Mouse (Mus musculus): ENCODE data around the gene Scn1b. TPM values are rescaled to one million over a fixed set of nuclear protein-coding genes. Genes with fewer than 3 reads are reported as not detected.

Gene Scn1b
- polyA plus RNA-seq, 1 experiment from 2014 or later, result 4.4 TPM

GRCm38 (mm10) chr7:31077885-31078445 is 48.8 kb downstream of the Scn1b start:
- WGBS, result 56% methylated on average over 5 of the region's 5 CpGs
- Histone ChIP-seq H3K4me1 (no peaks in the 10 kb centered on the region), H3K9me3 (no peaks in the 10 kb centered on the region), H3K4me3 (no peak overlapping the region), H3K4me2 (replicated peaks) (no peak overlapping the region), H3K27me3 (no peaks in the 10 kb centered on the region), H3K9ac (replicated peaks) (no peak overlapping the region), H3K27ac (replicated peaks) (no peak overlapping the region), H3K36me3 (no peaks in the 10 kb centered on the region)
- ATAC-seq (replicated peaks), result peak; percentile 46

DNA sequence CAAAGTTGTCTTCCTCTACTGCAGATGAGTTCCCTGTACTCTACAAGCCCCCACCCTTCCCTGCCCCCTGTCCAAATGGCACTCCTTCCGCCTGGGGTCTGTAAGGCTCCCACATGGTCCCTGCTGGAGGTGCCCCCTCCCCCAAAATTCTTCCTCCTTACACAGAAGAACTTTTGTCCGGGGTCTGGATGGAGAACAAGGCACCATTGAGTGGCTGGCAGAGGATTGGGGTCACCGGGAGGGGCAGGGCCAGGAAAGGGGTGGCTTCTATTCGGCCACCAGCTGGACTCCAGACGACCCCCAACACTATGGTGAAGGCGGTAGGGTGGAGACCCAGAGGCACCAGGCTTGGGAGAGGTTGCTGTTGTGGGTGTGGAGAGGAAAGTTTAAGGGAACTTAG is 49.3 kb downstream of the Scn1b start:
- H3K36me3 ChIP-seq, result no peaks in the 10 kb centered on the region
- peak; percentile 54; the same call in 1 of the 2 replicates for ATAC-seq (replicated peaks)
- H3K4me3 ChIP-seq, result no peak overlapping the region
- H3K9me3 ChIP-seq, result no peaks in the 10 kb centered on the region
- H3K27ac ChIP-seq (replicated peaks), result no peak overlapping the region
- WGBS, result 51% methylated on average over 6 of the region's 6 CpGs
- no peak overlapping the region for H3K4me2 ChIP-seq (replicated peaks)
- no peaks in the 10 kb centered on the region for H3K4me1 ChIP-seq
- no peaks in the 10 kb centered on the region for H3K27me3 ChIP-seq
- no peak overlapping the region for H3K9ac ChIP-seq (replicated peaks)

- ATAC-seq (replicated peaks), result no peak
- no peaks in the 10 kb centered on the region for H3K4me1 ChIP-seq
- no peaks in the 10 kb centered on the region for H3K9me3 ChIP-seq
- H3K9ac ChIP-seq (replicated peaks), result no peak within 1 kb of the TSS
- no peak within 1 kb of the TSS for H3K4me2 ChIP-seq (replicated peaks)
- no peaks in the 10 kb centered on the region for H3K27me3 ChIP-seq
- no peak within 1 kb of the TSS for H3K27ac ChIP-seq (replicated peaks)
- no peak within 1 kb of the TSS for H3K4me3 ChIP-seq
- 68% methylated on average over 5 of the region's 5 CpGs for WGBS
- no peaks in the 10 kb centered on the region for H3K36me3 ChIP-seq
Measured at GRCm38 (mm10) chr7:31076492-31076891, 50.3 kb downstream of the Scn1b start, which contains the start of gene Fxyd3. Gene Fxyd3, minus strand, starts transcription at chr7:31076704.

DNA sequence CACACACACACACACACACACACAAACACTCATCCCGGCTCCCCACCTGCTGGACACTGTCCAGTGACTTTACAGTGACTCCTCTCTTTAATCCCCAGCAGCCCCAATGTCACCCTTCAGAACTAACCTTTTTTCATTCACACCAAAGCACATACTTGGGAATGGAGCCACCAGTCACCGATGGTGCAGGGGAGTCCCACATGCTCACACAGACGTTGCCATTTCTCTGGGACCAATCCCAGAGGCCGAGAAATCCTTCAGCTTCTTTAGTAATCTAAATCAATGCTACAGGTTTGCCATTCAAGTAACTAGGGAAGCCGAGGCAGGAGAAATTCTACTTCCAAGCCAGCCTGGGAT is 52.1 kb downstream of the Scn1b start:
- Histone ChIP-seq H3K27me3 (no peaks in the 10 kb centered on the region), H3K9me3 (no peaks in the 10 kb centered on the region), H3K4me1 (0 out of 2 replicates have a peak, but pooled peaks cover 6% of the 10 kb centered on the region), H3K4me2 (replicated peaks) (no peak overlapping the region), H3K36me3 (no peaks in the 10 kb centered on the region), H3K4me3 (no peak overlapping the region), H3K27ac (replicated peaks) (no peak overlapping the region), H3K9ac (replicated peaks) (no peak overlapping the region)
- WGBS, result 71% methylated on average over 5 of the region's 5 CpGs
- no peak for ATAC-seq (replicated peaks)

DNA sequence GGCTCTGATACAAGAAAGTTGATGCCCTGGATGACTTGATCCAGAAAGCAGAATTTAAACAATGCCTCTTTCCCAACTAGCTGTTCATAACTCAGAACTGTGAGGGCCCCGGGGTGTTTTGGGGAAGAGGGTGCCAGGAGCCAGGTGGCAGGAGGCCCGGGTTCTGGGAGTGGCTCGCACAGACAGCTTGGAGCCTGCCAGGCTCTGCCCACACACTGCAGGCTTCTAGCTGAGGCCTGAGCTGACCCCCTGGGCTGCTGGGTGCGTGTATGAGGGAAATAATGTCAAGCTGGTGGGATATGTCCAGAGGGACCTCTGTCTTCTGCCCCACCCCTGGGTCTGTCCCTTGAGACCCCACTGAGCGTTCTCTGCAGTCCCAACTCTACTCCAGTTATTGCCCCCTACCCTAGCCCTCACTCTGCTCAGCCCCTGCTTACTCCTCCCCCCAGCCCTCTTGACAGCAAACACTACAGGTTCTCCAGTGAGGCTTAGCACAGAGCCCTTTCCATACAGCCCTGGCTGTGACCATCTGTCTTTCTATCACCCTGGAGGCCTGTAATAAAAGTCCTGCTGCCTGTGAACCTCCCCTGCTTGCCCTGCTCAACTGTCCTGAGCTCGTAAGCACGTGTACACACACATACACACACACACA is 52.6 kb downstream of the Scn1b start:
- Histone ChIP-seq H3K27me3 (no peaks in the 10 kb centered on the region), H3K9ac (replicated peaks) (no peak overlapping the region), H3K36me3 (no peaks in the 10 kb centered on the region), H3K4me2 (replicated peaks) (no peak overlapping the region), H3K27ac (replicated peaks) (no peak overlapping the region), H3K4me1 (0 out of 2 replicates have a peak, but pooled peaks cover 6% of the 10 kb centered on the region), H3K4me3 (no peak overlapping the region), H3K9me3 (no peaks in the 10 kb centered on the region)
- ATAC-seq (replicated peaks), result no peak
- 69% methylated on average over 7 of the region's 7 CpGs for WGBS

DNA sequence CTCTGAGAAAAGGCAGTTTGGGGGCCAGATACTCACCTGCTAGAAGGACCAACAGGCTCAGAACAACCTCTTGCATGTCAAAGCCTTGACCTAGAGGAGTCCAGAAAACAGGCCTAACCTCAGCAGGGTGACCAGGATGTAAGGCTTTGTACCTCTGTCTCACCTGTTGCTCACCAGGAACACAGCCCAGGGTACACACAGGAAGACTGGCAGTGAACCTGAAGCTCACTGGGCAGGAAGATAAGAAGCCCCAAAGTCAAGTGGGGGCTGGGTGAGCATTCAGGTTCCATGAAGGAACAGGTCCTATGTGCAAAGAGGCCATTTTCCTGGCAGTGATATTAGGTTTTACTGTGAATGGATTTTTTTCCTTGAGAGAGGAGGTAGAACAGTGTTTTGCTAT is 53.3 kb downstream of the Scn1b start:
- H3K4me3 ChIP-seq, result no peak overlapping the region
- H3K4me2 ChIP-seq (replicated peaks), result no peak overlapping the region
- no peak for ATAC-seq (replicated peaks)
- no peaks in the 10 kb centered on the region for H3K27me3 ChIP-seq
- H3K9me3 ChIP-seq, result no peaks in the 10 kb centered on the region
- H3K9ac ChIP-seq (replicated peaks), result no peak overlapping the region
- H3K27ac ChIP-seq (replicated peaks), result no peak overlapping the region
- H3K4me1 ChIP-seq, result 0 out of 2 replicates have a peak, but pooled peaks cover 6% of the 10 kb centered on the region
- H3K36me3 ChIP-seq, result no peaks in the 10 kb centered on the region

DNA sequence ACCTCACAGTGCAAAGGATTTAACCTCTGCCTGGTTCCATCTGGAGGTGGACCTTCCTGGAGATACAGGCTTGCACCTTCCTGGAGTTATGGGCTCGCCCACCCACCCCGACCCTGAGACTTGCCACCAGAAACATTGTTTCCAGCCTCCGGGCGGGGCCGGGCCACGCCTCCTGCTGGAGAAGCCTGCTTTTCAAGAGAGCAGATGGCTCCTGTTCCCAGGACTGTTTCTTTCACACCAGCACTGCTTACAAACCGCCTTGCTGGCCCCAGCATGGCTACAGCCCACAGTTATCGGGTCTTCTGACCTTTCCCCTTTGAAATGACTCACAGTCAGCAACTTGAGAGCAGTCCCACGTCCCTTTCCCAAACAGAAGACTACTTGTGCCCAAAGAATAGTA is 54.5 kb downstream of the Scn1b start:
- no peak overlapping the region for H3K27ac ChIP-seq (replicated peaks)
- WGBS, result 65% methylated on average over 9 of the region's 9 CpGs
- H3K4me2 ChIP-seq (replicated peaks), result no peak overlapping the region
- no peak for ATAC-seq (replicated peaks)
- 0 out of 2 replicates have a peak, but pooled peaks cover 6% of the 10 kb centered on the region for H3K4me1 ChIP-seq
- no peaks in the 10 kb centered on the region for H3K9me3 ChIP-seq
- no peak overlapping the region for H3K9ac ChIP-seq (replicated peaks)
- no peak overlapping the region for H3K4me3 ChIP-seq
- no peaks in the 10 kb centered on the region for H3K36me3 ChIP-seq
- no peaks in the 10 kb centered on the region for H3K27me3 ChIP-seq

DNA sequence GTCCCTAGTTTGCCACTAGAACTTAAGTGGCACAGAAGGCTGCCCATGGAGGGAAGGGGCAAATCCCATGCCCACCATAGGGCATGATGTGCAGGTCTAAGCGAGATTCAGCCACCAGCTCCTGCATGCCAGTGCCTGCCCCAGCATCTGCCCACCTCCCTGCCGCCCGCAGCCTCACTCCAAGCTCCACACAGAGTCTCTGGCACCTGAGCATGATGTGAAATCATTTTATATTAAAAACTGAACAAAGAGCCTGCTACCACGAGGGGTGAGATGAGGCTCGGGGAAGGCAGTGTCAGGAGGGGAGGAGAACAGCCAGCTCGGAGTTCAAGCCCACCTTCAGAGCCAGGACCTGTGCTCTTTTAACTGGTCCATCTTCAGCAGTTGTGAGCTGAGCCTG is 56.5 kb downstream of the Scn1b start:
- WGBS, result 81% methylated on average over 6 of the region's 6 CpGs
- H3K9me3 ChIP-seq, result no peaks in the 10 kb centered on the region

GRCm38 (mm10) chr7:31069491-31069890 is 57.3 kb downstream of the Scn1b start:
- H3K36me3 ChIP-seq, result no peaks in the 10 kb centered on the region
- 0 out of 2 replicates have a peak, but pooled peaks cover 6% of the 10 kb centered on the region for H3K4me1 ChIP-seq
- WGBS, result 88% methylated on average over 14 of the region's 14 CpGs
- no peak overlapping the region for H3K4me3 ChIP-seq
- no peak for ATAC-seq (replicated peaks)
- no peak overlapping the region for H3K27ac ChIP-seq (replicated peaks)
- no peaks in the 10 kb centered on the region for H3K27me3 ChIP-seq
- no peak overlapping the region for H3K9ac ChIP-seq (replicated peaks)
- H3K4me2 ChIP-seq (replicated peaks), result no peak overlapping the region
- no peaks in the 10 kb centered on the region for H3K9me3 ChIP-seq

More for the DNA sequence above, 56.5 kb downstream of the Scn1b start:
- H3K9ac ChIP-seq (replicated peaks), result no peak overlapping the region
- no peak overlapping the region for H3K27ac ChIP-seq (replicated peaks)
- H3K36me3 ChIP-seq, result no peaks in the 10 kb centered on the region
- H3K27me3 ChIP-seq, result no peaks in the 10 kb centered on the region
- ATAC-seq (replicated peaks), result no peak
- no peak overlapping the region for H3K4me3 ChIP-seq
- H3K4me1 ChIP-seq, result 0 out of 2 replicates have a peak, but pooled peaks cover 6% of the 10 kb centered on the region
- H3K4me2 ChIP-seq (replicated peaks), result no peak overlapping the region

GRCm38 (mm10) chr7:31067836-31068235 is 59.0 kb downstream of the Scn1b start:
- no peaks in the 10 kb centered on the region for H3K27me3 ChIP-seq
- 39% methylated on average over 5 of the region's 5 CpGs for WGBS
- no peak overlapping the region for H3K27ac ChIP-seq (replicated peaks)
- no peak overlapping the region for H3K4me3 ChIP-seq
- H3K9ac ChIP-seq (replicated peaks), result no peak overlapping the region
- no peaks in the 10 kb centered on the region for H3K36me3 ChIP-seq
- no peak overlapping the region for H3K4me2 ChIP-seq (replicated peaks)
- no peak for ATAC-seq (replicated peaks)
- H3K9me3 ChIP-seq, result no peaks in the 10 kb centered on the region
- 0 out of 2 replicates have a peak, but pooled peaks cover 6% of the 10 kb centered on the region for H3K4me1 ChIP-seq

Measured in forebrain, embryonic 15.5 days (tissue).